Mouse (Mus musculus): Measurements from ENCODE around the gene Dlg5. TPM values are rescaled to one million over a fixed set of nuclear protein-coding genes. Genes with fewer than 3 reads are reported as not detected.

The Dlg5 gene
- polyA plus RNA-seq, 1 experiment from 2014 or later: 19.0 TPM

DNA sequence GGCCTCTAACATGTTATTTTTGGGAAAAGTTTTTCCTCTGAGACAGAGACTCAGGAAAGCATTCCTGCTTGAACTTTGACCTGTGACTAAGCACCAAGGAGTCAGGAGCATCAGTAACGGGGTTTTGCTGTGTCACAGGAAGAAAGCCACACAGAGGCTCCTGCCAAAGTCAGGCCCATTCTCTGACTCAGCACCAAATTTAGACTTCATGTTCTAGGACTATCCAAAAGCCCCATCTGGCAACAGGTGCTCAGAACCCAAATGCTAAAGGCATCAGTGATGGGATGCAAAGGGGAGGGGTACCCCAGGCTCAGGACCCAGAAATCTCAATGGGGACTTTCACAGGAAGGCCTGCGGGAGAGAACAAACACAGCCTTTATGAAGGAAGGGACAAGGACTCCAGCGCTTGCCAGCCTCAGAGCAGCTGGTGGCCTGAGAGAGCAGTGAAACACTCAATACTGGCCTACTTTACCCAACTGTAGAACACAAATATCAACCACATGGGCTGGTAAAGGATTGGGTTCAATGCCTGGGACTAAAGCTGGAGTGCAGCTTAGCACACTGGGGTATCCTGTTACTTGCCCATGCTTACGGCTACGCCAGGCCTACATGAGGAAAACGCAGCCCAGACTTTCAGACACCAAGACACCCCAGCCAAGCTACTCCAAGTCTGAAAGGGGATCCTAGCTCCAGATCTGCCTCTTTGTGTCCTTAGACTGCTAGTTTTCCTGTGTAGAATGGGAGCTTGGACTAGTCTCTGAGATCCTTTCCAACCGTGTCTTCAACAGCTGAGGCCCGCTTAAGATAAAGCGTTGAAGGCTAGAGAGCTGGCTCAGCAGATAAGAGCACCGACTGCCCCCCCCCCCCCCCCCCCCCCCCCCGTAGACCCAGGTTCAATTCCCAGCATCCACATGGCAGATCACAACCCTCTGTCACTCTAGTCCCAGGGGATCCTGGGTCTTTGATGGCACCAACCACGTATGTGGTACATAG, 12.8 kb downstream of the Dlg5 start:
- H3K4me1 ChIP-seq: no peaks in the 10 kb centered on the region

DNA sequence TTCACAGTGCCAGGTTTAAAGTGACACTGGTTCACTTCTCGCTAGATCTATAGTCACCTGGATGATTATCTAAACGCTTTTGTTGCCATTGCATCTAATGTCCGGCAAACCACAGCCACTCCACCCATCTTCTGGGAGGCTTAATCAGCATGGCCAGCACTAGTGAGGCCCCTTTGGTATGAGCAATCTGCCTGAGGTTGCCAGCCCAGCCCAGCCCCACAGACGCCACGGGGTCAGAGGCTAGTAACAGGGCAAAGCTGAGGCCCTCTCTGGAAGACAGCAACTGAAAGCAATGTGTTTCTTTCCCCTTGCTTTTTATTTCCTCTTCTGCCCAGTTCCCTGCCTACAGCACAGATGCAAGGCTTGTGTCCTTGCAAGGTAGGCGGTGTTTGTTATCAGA, 17.2 kb downstream of the Dlg5 start:
- Histone ChIP-seq H3K27ac (replicated peaks) (no peak overlapping the region), H3K4me3 (no peak overlapping the region), H3K4me2 (replicated peaks) (no peak overlapping the region), H3K36me3 (no peaks in the 10 kb centered on the region), H3K27me3 (no peaks in the 10 kb centered on the region), H3K9me3 (no peaks in the 10 kb centered on the region), H3K9ac (replicated peaks) (no peak overlapping the region), H3K4me1 (no peaks in the 10 kb centered on the region)
- 85% methylated on average over 6 of the region's 6 CpGs for WGBS
- ATAC-seq (ENCODE audit: low FRiP score, low read depth): no peak

More for the DNA sequence above, 12.8 kb downstream of the Dlg5 start:
- H3K27ac ChIP-seq (replicated peaks): no peak overlapping the region
- ATAC-seq (ENCODE audit: low FRiP score, low read depth): no peak
- no peaks in the 10 kb centered on the region for H3K9me3 ChIP-seq
- WGBS: 74% methylated on average over 12 of the region's 12 CpGs
- no peak overlapping the region for H3K9ac ChIP-seq (replicated peaks)
- H3K36me3 ChIP-seq: no peaks in the 10 kb centered on the region
- H3K4me2 ChIP-seq (replicated peaks): no peak overlapping the region
- H3K27me3 ChIP-seq: no peaks in the 10 kb centered on the region
- no peak overlapping the region for H3K4me3 ChIP-seq

DNA sequence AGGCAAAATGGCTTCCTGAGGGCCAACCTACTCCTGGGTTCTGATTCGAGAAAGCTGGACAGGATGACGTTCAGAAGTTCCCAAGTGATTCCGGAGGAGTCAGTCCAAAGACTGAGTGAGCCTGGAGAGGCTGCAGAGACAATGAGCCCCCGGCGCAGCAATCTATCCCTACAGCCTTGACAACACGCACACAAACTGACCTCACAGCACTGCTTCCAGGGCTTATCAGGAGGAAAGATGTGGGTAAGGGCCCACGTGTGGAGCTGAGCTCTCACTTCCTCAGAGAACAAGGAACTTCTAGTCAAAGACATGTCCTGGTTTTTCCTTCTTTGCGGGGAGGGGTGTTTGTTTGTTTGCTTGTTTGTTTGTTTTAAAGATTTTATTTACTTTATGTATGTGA, 18.7 kb downstream of the Dlg5 start:
- Histone ChIP-seq H3K36me3 (no peaks in the 10 kb centered on the region), H3K9ac (replicated peaks) (no peak overlapping the region), H3K27ac (replicated peaks) (no peak overlapping the region), H3K4me3 (no peak overlapping the region), H3K4me2 (replicated peaks) (no peak overlapping the region), H3K4me1 (peaks cover 5% of the 10 kb centered on the region), H3K9me3 (no peaks in the 10 kb centered on the region), H3K27me3 (no peaks in the 10 kb centered on the region)
- no peak for ATAC-seq (ENCODE audit: low FRiP score, low read depth)
- WGBS: 91% methylated on average over 8 of the region's 8 CpGs

DNA sequence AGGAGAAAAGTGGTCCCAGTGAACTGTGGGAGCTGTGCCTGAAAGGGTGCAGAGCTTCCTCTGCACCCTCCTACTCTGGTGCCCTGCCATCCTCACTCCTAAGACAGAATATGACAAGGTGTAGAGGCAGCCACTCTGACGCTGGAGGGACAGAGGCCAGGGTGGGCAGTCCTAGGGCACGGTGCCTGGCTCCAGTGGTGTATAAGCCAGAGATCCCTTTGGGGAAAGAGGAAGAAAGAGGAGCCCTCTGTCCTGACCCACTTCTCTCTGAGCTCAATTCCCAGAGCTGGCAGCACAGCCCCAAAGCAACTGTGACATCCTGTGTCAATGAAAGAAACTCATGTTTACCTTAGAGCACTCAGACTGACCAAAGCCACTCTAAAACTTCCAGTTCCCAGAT, 19.4 kb downstream of the Dlg5 start:
- 83% methylated on average over 2 of the region's 2 CpGs for WGBS
- no peak for ATAC-seq (ENCODE audit: low FRiP score, low read depth)
- H3K27ac ChIP-seq (replicated peaks): no peak overlapping the region

DNA sequence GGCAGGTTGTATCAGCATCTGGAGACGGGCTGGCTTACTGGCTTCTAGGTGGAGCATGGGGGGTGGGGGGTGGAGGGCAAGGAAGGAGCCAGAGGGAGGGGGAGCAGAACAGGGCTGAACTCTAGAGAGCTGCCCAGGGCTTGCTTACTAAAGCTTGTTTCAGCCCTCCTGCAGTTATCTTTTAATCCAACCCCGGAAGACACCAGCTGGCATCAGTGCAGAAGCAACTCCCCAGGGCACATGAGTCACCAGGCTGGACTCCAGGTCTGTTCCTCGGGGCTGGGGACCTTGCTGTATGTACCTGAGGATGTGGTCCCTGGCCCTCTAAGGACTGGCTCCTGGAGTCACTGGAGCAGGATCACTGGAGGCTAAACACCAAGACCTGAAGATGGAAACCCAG, 23.0 kb downstream of the Dlg5 start:
- H3K9ac ChIP-seq (replicated peaks): no peak overlapping the region
- H3K4me3 ChIP-seq: no peak overlapping the region
- H3K27ac ChIP-seq (replicated peaks): no peak overlapping the region; the same call in 1 of the 2 replicates
- no peak for ATAC-seq (ENCODE audit: low FRiP score, low read depth)
- no peaks in the 10 kb centered on the region for H3K27me3 ChIP-seq
- no peaks in the 10 kb centered on the region for H3K36me3 ChIP-seq
- 34% methylated on average over 3 of the region's 3 CpGs for WGBS
- H3K4me1 ChIP-seq: peaks cover 12% of the 10 kb centered on the region
- no peaks in the 10 kb centered on the region for H3K9me3 ChIP-seq
- no peak overlapping the region for H3K4me2 ChIP-seq (replicated peaks)

More for the DNA sequence above, 19.4 kb downstream of the Dlg5 start:
- no peak overlapping the region for H3K4me2 ChIP-seq (replicated peaks)
- H3K27me3 ChIP-seq: no peaks in the 10 kb centered on the region
- H3K9ac ChIP-seq (replicated peaks): no peak overlapping the region
- no peaks in the 10 kb centered on the region for H3K36me3 ChIP-seq
- H3K4me1 ChIP-seq: peaks cover 5% of the 10 kb centered on the region
- H3K4me3 ChIP-seq: no peak overlapping the region
- no peaks in the 10 kb centered on the region for H3K9me3 ChIP-seq

DNA sequence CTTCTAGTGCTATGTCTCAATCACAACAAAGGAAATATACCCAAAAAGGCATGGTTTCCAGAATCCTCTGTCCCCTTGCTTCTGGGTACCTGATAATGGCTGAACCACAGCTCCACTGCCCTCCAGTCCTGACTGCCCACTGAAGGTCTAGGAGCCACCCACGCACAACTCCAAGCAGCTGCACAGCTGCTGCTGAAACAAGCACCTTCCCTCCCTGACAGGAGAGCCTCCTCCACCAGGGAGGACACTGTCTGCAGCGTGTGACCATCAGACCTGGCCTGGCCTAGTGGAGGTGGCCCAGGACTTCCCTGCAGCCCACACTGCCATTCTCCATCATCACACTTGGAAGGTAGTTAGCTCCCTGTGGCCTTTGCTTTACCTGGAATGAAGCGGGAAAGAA, 23.4 kb downstream of the Dlg5 start:
- Histone ChIP-seq H3K27me3 (no peaks in the 10 kb centered on the region), H3K9me3 (no peaks in the 10 kb centered on the region), H3K36me3 (no peaks in the 10 kb centered on the region), H3K4me3 (no peak overlapping the region), H3K4me2 (replicated peaks) (no peak overlapping the region), H3K9ac (replicated peaks) (no peak overlapping the region), H3K27ac (replicated peaks) (no peak overlapping the region), H3K4me1 (peaks cover 16% of the 10 kb centered on the region)
- no peak for ATAC-seq (ENCODE audit: low FRiP score, low read depth)
- 74% methylated on average over 3 of the region's 3 CpGs for whole genome bisulfite sequencing

DNA sequence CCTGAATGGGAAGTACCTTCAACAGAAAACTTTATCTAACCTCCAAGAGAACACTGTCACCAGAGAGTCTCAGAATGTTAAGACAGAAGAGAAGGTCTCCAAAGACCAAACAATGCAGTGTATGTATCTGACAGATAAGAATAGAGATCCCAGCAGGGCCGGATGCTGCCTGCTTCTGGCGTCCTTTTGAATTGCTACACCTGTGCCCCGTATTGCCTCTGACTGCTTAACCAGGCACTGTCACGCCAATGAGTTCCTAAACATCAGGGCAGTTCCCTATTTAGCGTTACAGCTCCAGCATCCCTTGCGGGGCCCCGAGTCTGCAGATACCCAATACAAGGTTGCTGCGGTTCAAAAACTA, 28.4 kb downstream of the Dlg5 start:
- ATAC-seq (ENCODE audit: low FRiP score, low read depth): no peak

DNA sequence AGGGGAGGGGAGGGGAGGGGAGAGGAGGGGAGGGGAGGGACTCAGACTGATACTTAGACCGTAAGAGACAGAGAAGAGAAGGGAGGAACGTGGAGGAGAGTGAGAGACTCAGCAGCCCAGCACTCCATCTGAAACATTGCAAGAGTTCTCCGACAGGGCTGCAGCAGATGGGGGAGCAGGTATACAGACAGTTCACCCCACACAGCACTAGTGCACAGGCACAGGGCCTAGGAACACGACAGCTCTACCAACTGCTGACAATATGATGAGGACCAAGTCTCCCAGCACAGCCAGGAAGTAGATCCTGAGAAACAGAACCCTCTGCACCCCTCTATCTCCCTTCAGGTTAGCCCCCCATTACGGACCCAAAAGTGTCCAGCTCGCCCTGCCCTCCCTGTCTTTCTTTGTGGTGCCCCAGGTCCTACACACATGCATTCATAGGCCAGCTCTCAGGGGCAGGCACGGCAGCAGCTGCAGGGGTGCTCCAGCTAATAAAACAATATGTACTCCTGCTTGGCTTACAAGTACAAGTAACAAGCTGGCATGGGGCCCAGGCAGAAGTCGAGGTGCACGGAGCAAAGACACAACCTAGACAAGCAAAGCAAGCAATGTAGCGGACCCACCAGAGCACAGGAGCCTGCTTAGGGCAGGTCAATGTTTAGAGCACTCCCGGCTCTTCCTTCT, 28.9 kb downstream of the Dlg5 start:
- no peak for ATAC-seq (ENCODE audit: low FRiP score, low read depth)
- Histone ChIP-seq H3K4me1 (peaks cover 45% of the 10 kb centered on the region), H3K9me3 (no peaks in the 10 kb centered on the region), H3K36me3 (no peaks in the 10 kb centered on the region), H3K4me3 (no peak overlapping the region), H3K4me2 (replicated peaks) (no peak overlapping the region), H3K27ac (replicated peaks) (no peak overlapping the region), H3K27me3 (no peaks in the 10 kb centered on the region), H3K9ac (replicated peaks) (no peak overlapping the region)
- 62% methylated on average over 11 of the region's 11 CpGs for WGBS

More for the DNA sequence above, 28.4 kb downstream of the Dlg5 start:
- H3K27me3 ChIP-seq: no peaks in the 10 kb centered on the region
- no peaks in the 10 kb centered on the region for H3K9me3 ChIP-seq
- no peak overlapping the region for H3K9ac ChIP-seq (replicated peaks)
- no peaks in the 10 kb centered on the region for H3K36me3 ChIP-seq
- WGBS: 75% methylated on average over 8 of the region's 8 CpGs
- no peak overlapping the region for H3K4me3 ChIP-seq
- peaks cover 43% of the 10 kb centered on the region for H3K4me1 ChIP-seq
- no peak overlapping the region for H3K4me2 ChIP-seq (replicated peaks)
- no peak overlapping the region for H3K27ac ChIP-seq (replicated peaks)

DNA sequence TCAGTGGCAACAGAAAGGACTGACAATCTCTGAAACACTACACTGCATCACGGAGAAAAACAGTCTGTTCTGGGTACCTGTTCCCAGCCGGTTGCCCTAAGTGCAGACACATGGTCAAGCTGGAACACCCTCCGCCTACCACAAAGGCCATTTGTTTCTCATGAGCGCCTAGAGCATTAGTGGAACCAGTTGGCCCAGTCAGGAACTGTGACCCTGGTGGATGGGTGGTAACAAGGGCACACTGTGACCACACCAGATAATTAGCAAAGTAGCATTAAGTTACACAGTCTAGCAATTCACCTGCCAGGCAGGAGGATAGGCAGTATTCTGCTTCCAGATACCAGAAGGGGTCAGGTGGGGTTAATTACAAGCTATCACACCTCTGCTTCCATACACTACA, 29.7 kb downstream of the Dlg5 start:
- Histone ChIP-seq H3K27me3 (no peaks in the 10 kb centered on the region), H3K9me3 (no peaks in the 10 kb centered on the region), H3K4me2 (replicated peaks) (no peak overlapping the region), H3K4me1 (peaks cover 47% of the 10 kb centered on the region), H3K27ac (replicated peaks) (no peak overlapping the region), H3K36me3 (no peaks in the 10 kb centered on the region), H3K4me3 (no peak overlapping the region), H3K9ac (replicated peaks) (no peak overlapping the region)
- WGBS: 71% methylated on average over 4 of the region's 4 CpGs
- ATAC-seq (ENCODE audit: low FRiP score, low read depth): no peak

DNA sequence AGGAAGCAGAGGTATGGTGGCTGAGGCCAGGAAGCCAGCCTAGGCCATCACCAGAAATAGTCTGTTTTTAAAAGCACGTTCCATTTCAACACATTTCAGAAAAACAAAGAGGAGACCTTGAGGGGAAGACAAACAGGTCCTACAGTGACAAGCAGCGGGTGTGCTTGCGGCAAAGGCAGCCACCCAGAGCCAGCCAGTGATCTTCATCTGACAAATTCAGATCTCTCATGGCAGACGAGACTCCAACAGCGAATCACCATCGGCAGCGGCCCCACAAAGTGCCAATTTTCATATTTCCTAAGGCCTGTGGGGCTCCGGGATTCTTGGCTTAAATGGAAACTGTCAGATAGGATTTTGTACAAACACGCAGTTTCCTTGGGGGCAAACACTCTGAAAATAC, 31.3 kb downstream of the Dlg5 start:
- peaks cover 47% of the 10 kb centered on the region for H3K4me1 ChIP-seq
- H3K9me3 ChIP-seq: no peaks in the 10 kb centered on the region
- no peak overlapping the region for H3K9ac ChIP-seq (replicated peaks)
- no peak for ATAC-seq (ENCODE audit: low FRiP score, low read depth)
- H3K4me2 ChIP-seq (replicated peaks): no peak overlapping the region
- no peaks in the 10 kb centered on the region for H3K36me3 ChIP-seq
- peak overlapping the region; percentile 39; the same call in 1 of the 2 replicates for H3K27ac ChIP-seq (replicated peaks)
- no peaks in the 10 kb centered on the region for H3K27me3 ChIP-seq
- no peak overlapping the region for H3K4me3 ChIP-seq
- 71% methylated on average over 9 of the region's 9 CpGs for WGBS

DNA sequence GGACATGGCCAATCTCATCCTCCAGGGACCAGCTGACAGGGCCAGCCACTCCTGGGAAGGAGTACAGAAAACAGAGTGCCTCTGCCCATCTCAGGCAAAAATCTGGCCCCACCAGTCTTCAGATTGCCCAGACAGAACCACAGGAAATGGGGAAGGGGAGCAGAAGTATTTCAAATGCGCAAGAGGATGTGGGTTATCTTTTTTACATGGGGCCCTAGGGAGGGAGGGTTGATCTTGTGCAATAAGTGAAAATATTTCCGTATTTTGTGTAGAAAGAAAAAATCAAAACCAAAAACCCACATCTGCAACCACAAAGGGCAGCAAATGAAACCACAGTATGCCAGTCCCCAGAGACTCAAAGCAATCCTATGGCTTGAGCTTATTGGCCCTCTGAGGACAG, 32.4 kb downstream of the Dlg5 start:
- Histone ChIP-seq H3K4me3 (no peak overlapping the region), H3K36me3 (no peaks in the 10 kb centered on the region), H3K4me2 (replicated peaks) (no peak overlapping the region), H3K27ac (replicated peaks) (no peak overlapping the region), H3K9me3 (no peaks in the 10 kb centered on the region), H3K4me1 (peaks cover 43% of the 10 kb centered on the region), H3K9ac (replicated peaks) (no peak overlapping the region), H3K27me3 (no peaks in the 10 kb centered on the region)
- ATAC-seq (ENCODE audit: low FRiP score, low read depth): no peak
- WGBS: 86% methylated on average over 2 of the region's 2 CpGs

DNA sequence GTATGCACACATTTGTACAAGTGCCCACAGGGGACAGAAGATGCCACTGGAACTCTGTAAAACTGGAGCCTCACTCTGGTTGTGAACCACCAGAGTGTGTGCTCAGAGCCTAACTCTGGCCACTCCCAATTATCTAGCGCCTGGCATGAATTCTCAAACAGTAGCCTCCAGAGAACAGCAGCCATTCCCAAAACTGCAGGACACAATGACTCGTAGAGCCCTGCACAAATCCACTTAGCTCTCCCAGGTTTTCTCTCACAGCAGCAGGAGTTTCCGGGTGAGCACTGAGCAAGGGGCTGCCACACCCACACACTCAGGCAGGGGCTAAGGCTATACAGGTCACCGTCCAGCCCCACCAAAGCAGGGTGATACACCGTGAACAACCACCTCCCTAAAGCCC, 32.9 kb downstream of the Dlg5 start:
- no peak overlapping the region for H3K27ac ChIP-seq (replicated peaks)
- WGBS: 50% methylated on average over 5 of the region's 5 CpGs

More for the DNA sequence above, 32.9 kb downstream of the Dlg5 start:
- Histone ChIP-seq H3K4me2 (replicated peaks) (no peak overlapping the region), H3K9ac (replicated peaks) (no peak overlapping the region), H3K4me3 (no peak overlapping the region), H3K4me1 (peaks cover 43% of the 10 kb centered on the region), H3K27me3 (no peaks in the 10 kb centered on the region), H3K36me3 (no peaks in the 10 kb centered on the region), H3K9me3 (no peaks in the 10 kb centered on the region)
- ATAC-seq (ENCODE audit: low FRiP score, low read depth): no peak

Data from midbrain, embryonic 12.5 days (tissue).